Mouse (Mus musculus) lung, postnatal 14 days (tissue): ENCODE measurements around the gene Rcan2.
A peak's percentile ranks its signal among the peaks of the same experiment; 100 is the strongest.
"Not testable (repeated sequence)": the region's sequence is repeated elsewhere in the genome, so short reads cannot be mapped to it uniquely, and the experiment has no call there.

Experiments used
- DNase-seq: peaks from one replicate; pipeline ENCODE4 v3.0.0; 2021

Rcan2 gene

DNA sequence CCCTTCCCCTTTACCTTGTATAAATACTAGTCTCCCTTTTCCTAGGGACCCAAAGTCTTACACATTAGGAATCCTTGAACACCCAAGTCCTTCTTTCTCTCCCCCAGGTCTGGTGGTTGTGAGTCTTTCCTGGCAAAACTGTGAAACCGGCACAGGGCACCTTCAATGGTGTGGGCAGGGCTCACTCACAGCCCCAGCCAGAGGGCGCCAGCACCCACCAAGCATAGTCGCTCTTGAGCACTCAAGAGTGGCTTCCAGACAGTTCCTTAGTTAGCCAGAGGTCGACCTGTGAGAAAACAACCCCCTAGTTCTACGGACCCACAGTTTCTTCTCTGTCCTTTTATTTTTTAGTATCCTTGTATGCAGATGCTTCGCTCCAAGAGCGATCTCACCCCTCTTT lies at the start of gene Rcan2:
Rcan2 (plus strand) TSS at position 275 of the 400 bp plus-strand sequence.
- peak; percentile 68 for DNase-seq

DNA sequence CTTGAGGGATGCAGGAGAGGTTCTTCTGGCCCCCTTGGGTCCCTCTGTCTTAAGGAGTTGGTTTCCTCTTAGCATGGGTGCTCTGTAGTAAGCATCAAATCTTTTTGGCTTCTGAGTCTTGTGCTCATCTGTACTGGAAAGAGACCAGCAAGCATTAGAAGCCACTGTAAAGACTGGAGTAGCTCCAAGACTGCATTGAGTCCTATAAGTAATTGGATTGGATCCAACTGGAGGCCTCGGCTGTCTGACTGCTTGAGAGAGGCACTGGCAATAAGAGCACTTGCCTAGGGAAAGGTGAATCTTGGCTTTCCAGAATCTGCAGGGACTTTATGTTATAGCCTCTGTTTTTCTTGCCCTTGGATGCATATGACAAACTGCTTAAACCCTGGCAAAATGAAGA lies 48.3 kb upstream of the Rcan2 start:
- DNase-seq = no peak

DNA sequence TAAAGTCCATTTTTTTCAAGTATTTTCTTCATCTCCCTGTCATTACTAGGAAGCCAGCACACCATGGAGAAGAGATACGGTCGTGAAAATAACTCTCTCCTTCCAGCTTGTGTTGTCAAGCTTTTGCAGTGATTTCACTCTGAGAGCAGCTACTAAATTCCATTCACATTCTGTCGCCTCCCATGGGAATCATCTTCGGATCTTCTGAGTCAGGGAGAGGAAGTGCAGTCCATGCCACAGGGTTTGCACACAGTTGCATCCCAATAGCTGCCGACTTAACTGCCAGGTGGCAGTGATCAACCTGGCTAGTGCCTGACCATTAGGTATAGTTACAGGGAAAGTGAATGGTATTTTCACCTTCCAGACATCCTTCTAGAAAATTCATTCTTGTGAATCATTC lies 46.5 kb upstream of the Rcan2 start:
- no peak for DNase-seq

DNA sequence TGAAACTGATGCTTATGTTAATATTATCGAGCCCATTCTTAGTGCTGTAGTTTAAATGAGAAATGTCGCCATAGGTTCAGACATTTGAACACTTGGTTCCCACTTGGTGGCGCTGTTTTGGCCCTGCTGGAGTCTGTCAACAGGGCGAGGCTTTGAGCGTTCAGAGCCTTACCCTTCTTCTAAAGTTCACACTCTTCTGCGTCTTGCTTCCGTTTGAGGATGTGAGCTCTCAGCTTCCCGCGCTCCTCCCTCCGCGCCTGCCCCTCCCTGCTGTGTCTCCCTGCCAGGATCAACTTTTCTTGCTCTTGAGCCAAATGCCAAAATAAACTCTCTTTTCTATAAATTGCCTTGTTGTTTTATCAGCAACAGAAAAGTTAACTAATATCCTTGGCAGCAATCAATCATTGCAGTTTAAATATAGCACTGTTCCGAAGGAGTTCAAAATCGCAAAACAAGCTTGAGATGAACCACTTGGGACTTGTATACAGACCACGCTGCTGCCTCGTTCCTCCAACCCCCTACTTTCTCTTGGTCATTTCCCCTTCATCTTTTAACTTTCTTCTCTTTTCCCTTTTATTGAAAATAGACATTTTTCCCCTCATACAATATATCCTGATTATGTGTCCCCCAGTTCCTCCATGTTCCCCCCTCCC lies 42.4 kb upstream of the Rcan2 start:
- DNase-seq = peak; percentile 36

DNA sequence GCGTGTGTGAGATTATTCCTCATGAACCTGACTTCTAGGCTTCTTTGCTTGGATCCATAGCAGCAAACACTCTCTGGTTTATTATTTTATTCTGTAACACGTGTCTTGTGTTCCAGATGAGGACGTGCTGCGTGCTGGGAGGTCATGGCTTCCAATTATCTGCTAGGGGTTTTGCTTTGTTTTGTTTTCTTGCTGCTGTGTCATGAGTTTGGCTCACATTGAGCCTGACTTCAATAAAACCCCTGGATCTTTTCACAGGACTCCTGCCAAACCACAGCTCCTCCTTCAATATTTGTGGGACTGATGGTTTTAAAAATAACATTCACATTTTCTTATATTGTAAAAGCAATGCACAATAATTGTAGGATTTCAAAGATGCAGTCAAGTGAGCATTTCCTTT lies 16.6 kb upstream of the Rcan2 start:
- DNase-seq = no peak

DNA sequence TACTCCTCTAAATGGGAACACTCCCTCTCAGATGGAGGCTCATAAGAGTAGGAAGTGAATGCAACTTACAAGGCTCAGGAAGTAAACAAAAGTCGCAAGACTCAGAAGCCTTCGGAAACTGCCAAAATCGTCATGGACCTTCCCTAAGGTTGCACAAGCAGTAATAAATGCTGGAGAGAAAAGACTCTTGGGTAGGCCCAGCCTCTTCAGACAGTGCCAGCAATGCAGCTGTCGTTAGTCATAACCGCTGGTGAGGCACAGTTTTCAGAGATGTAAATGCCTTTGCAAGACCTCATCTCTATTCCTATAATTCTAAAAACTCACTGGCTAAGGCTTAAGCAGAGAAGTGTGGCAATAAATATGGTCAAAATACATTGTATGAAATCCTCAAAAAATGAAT lies 12.9 kb upstream of the Rcan2 start:
- DNase-seq = no peak

DNA sequence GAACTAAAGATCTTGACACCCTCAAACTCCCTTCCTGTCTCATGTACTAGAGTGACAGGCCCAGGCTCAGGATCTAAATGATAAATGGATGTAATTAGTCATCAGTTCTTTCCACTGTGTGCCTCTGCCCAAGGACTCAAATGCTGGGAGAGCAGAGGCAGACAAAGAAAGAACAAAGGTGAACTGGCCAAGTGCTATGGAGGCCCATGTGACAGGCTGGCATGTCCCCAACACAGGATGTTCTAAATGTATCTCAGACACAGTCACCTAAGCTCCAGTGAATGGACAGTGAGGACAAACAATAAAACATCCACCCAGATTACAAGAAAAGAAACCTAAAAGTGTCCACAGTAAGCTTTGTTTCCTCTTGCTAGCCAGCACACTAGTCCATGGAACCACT lies 11.8 kb upstream of the Rcan2 start:
- no peak for DNase-seq

DNA sequence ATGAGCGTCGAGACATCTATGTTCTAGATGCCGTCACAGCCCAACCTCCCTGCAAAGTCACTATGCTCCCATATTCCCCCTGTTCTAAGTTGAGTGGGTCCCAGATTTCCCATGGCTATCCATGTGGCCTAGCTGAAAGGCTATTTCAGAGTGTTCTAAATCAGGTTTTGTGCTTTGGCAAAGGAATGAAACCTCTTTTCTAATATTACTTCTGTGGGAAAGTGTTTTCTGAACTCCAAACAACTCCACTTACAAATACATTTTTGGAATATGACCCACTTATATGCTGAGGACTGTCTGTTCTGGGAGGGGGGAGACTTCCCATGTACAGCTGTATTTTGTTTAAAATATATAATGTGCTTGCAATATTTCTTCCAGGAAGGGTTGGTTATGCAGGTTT lies 9.4 kb upstream of the Rcan2 start:
- DNase-seq = no peak

DNA sequence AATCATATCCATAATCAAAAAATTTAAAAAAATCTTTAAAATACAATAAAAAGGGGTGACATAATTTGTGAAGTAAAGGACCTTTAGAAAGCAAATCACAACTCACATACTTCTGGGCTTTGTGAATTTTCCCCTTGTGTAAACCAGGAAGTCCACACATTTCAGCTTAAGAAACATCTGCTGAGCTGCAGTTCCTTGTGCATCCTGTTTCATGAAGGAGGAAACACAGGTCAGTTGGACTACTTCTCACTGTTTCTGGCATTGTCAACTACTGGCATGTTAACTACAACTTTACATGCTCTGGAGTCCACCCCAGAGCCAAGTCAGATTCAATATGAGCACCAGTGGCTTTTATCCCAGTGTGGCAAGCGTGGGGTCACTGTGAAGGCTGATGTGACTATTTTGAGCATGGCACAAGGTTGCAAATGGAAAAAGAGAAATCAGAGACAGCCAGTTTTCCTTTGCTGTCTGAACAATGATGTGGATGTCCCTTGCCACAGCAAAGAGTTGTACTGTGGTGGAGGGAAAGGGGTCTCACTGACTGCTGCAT lies 6.3 kb upstream of the Rcan2 start:
- no peak for DNase-seq

DNA sequence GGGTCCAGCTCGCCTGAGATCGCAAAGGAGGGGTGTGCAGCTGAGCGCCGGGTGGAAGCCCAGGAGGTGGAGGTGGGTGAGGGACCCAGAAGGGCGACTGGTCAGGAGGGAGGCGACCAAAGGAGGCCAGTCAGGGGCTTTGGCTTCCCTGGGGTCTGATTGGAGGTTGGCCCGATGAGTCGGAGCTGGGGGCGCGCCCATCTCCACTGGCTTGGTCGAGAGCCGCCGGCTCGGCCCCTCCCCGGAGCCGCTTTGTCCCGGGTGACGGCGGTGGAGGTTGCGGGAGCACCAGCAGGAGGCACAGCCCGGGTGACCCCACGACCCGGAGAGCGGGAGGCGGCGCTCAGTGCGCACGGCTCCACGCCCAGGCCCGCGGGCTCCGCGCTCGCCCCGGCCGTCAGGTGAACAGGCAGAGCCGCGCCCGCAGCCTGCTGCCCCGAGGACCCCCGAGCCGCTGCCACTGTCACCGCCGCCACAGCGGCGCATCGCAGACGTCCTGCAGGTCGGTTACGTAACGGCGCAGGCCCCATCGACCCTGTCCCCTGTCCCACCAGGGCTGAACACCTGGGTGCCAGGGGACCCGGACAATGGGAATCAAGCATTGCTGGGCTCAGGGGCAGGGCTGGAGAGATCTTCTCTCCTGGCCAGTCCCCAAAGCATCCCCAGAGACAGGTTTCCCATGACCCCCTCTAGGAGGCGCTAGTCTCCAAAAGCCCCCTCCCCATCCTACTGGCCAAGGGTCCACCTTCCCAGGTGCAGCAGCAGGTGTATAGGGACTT lies 633 bp downstream of the Rcan2 start:
- DNase-seq = peak; percentile 53

DNA sequence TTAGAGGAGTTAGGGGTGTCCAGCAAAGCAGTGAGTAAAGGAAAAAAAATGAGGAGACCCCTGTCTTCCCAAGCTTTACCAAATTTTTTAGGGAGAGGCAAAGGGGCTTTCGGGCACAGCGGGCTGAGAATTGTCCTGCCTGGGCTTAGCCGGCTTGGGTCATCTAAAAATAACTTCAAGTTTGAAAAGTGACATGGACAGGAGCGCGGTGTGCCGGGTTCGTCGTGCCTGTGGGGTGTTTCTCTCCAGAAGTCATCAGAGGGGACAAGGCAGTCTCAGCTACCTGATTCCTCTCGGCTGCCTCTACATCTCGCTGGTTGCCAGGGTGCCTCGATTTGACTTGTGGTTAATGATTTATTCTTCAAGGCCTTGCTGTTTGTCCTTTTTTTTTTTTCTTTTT lies 1.3 kb downstream of the Rcan2 start:
- DNase-seq = no peak

DNA sequence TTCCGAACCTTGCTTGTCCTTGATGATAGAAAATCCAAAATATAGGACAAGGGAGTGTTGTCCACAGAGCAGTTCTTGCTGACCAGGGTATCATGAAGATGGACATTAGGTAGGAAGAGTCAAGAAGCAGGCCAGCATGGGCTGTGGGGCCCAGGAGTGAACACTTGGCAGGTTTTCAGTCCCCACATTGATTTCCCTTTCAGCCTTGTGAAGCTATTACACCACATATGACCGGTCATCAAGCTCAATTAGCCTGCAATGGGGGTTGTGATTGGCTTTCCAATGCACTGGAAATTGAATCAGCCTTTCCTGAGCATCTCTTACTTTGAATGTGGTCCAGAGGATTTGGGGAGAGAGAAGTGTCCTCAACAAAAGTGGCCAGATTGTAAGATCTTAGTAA lies 2.0 kb downstream of the Rcan2 start:
- DNase-seq = no peak

DNA sequence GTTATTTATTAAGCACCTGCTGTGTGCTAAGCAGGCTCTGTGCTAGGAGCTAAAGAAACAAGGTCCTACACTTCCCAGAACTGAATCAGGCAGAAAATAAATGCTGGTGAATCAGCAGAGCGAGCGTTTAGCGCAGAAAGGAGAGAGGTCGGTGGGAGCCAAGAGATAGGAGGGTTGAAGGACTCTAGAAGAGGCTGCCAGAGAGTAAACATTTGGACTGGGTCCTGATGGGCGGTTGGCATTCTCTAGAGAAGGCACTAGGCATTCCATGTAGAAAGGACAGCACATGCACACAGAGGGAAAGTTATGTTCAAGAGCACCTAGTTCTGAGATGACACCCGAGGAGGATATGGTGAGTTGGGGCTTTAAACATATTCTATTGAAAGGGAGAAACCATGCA lies 2.6 kb downstream of the Rcan2 start:
- no peak for DNase-seq

DNA sequence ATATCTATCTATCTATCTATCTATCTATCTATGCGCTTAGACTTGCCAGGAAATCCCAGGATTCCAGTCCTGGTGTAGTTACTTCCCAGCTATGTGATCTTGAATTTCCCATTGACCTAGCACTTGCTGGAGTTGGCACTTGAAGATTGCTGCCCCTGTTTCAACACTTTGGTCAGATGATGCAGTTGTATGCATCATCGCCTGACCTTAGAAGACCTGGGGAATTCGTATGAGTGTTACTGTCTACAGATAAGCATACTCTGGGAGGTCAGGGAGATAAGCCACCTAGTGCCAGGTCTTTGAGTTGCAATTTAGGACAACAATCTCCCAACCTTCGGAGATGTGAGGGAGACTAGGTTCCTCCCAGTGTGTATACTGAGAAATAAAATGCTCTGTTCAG lies 5.7 kb downstream of the Rcan2 start:
- no peak for DNase-seq

DNA sequence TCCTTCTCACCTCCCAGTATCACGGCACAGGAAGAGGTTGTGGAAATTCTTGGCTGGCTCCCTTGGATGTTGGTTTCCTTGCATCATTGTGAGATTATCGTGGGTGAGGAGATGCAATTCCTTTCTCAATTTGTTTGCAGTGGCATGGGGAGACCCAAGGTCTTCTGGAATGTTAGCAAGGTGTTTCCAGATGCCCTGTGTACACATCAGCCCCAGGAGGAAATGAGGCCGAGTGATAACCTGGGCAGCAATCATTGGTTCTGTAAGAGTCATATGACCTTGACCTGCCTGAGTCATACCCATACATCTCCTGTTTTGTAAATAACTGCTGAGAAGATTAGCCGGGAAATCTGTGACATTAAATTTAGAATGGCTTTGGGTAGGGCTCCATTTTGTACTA lies 10.3 kb downstream of the Rcan2 start:
- no peak for DNase-seq

DNA sequence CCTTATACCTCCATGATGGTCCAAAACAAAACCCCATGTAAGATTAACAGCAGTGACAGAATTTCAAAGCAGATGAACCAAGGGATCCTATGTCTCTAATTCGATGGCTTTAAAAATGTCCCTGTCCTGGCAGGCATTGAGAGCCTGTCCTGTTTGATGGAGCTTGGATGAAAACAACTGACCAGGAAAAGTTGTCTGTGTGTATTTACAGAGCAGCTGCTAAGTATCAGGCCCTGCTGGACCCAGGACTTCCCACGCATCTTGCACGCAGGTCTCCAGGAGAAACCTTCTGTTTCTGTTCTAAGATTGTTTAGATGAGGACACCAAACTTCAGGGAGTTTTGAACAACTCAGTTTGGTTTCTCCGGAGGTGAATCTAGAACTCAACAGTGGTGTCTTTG lies 14.2 kb downstream of the Rcan2 start:
- no peak for DNase-seq

DNA sequence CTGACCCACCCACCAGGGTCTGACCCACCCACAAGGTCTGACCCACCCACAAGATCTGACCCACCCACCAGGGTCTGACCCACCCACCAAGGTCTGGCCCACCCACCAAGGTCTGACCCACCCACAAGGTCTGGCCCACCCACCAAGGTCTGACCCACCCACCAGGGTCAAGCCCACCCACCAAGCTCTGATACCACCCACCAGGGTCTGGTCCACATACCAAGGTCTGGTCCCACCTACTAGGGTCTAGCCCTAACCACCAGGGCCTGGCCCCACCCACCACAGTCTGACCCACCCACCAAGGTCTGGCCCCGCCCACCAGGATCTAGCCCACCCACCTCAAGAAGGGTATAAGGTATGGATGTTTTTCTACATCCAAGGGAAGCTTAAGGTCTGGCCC lies 15.3 kb downstream of the Rcan2 start:
- DNase-seq = no peak

DNA sequence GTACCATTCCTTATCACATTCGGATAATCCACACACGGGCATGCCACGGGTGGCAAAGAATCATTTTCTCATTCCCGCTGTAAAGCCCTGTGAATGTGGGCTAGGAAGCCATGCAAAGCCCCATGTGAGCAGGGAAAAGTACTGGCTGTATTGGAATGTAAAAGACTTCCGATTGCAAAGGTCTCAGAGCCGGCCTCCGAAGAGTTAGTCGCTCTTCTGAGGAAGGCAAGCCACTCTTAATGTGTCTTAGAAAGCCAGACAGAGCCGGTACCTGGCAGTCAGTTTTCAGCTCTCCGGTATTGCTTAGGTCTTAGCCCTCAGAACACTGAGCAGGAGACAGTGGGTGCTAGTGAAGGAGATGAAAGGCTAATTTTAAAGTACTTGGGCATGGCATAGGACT lies 16.0 kb downstream of the Rcan2 start:
- no peak for DNase-seq

DNA sequence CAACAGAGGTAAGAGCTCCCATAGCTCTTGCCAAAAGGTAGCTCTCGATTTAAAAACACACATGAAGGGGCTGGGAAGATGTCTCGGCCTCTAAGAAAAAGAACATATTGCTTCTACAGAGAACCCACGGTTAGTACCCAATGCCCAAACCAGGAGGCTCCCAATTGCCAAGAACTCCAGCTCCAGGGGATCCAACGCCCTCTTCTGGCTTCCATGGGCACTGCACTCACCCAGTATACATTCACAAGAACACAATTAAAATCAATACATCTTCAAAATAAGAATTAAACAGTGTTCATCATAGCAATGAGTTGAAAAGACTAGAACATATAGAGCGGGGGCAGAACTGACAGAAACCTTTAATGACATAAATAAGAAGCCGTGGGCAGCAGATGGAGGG lies 17.2 kb downstream of the Rcan2 start:
- DNase-seq = no peak

DNA sequence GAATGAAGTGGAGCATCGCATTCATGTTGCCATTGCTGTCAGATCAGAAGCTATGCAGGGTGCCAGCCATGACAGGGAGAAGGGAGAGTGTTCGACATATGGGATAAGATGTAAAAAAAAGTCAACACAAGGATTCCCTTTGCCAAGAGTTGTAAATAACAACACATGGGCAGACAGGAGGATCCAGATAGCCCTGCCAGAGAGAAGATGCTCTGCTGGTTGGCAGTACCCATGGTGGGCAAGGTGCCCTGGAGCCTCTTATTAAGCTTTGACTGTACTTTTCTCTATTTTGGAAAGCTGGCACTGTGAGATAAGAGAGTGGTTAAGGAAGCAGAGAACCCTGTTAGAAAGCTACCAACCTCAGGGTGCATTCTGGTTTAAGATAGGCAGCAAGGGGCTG lies 19.8 kb downstream of the Rcan2 start:
- no peak for DNase-seq

DNA sequence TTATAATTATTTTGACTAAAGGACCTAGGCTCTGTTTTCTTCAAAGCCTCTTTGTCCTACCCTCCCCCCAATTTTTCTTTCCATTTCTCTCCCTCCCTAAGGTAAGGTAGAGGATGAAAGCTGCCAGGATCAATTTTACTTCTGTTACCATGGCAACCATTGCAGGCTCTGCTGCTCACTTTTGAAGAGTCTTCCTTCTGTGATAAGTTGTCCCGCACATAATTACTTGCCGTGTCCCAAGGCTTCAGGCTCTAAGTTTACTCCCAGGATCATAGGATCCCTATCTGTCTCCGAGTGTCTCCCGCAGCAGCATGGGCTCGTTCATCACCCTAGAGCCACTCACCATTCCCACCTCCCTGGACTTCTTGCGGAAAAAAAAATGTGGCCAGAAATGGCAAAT lies 21.1 kb downstream of the Rcan2 start:
- no peak for DNase-seq

DNA sequence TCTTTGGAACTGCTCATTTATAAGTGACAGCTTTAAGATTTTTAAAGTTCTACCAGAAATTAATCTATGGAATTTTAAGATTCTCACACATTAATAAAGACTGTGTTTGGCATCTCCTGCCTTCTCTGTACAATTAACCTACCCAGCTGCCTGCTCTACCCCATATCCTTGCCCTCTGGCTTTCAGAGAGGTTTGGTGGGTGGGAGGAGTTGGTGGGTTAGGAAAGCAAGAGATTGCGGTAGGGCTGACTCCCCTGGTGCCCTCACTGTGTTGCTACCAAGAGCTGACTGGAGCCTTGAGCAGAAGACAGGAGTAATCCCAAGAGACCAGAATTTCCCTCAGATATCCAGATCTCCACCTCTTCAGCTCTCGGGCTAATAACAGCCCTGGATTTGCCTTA lies 21.5 kb downstream of the Rcan2 start:
- DNase-seq = no peak

DNA sequence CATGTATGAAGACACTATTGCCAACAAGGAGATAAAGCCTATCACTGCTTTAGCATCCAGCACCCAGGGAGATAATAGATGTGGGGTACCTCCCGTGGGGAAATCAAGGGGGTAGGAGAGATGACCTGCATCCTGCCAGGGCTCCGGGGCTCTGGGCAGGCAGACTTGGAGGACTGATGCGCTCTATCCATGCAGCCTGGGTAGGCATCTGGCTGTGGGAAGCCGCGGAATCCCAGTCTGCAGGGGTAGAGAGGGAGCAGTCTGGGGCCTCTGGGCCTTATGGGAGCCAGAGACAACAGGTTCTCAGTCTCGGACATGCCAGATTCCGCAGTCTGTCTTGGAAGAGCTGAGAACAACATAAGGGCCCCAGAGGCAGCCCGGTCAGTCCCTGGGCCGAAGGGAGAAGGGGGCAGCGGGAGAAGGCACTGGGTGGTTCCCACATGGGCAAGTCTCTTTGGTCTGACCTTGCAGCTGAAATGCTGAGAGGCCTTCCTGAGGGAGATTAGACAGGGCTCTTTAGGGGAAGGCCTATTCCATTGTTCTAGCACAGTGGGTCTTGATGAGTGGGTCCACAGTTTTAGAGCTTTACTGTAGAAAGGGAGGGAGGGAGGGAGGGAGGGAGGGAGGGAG lies 23.7 kb downstream of the Rcan2 start:
- DNase-seq = no peak

DNA sequence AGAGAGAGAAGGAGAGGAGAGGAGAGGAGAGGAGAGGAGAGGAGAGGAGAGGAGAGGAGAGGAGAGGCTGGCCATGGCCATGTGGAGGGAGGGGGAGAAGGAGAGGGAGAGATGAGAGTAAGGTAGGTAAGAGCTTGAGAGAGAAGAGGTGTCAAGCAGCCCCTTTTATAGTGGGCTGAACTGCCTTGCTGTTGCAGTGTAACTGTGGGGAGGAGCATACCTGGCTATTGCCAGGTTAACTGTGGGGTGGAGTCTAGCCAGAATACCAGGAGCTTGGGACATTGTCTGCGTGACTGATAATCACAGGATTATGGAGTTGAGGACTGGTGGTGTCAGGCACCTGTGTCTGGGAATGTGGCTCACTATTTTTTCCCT lies 24.2 kb downstream of the Rcan2 start:
- DNase-seq = not testable (repeated sequence)
